Mouse (Mus musculus) splenic B cell, adult 2 months (primary cell): ENCODE data around the gene Brwd1.
"Not testable (repeated sequence)": the region's sequence is repeated elsewhere in the genome, so short reads cannot be mapped to it uniquely, and the experiment has no call there.

Experiments
- DNase-seq: peaks from one replicate; pipeline ENCODE4 v3.0.0-alpha.2; 2011; ENCODE audit warnings: low read depth, low spot score
- H3K27me3 ChIP-seq: 2 replicates; pipeline ENCODE4 v1.6.1; 2012; ENCODE audit warnings: mild to moderate bottlenecking, low read length, moderate library complexity, mixed read lengths; ENCODE audit not compliant: control insufficient read depth, poor library complexity, insufficient read depth, severe bottlenecking
- H3K36me3 ChIP-seq: 2 replicates; pipeline ENCODE4 v1.6.1; 2012; ENCODE audit warnings: mild to moderate bottlenecking, low read length, moderate library complexity, mixed read lengths; ENCODE audit not compliant: control insufficient read depth, poor library complexity, insufficient read depth, severe bottlenecking

Brwd1 gene

DNA sequence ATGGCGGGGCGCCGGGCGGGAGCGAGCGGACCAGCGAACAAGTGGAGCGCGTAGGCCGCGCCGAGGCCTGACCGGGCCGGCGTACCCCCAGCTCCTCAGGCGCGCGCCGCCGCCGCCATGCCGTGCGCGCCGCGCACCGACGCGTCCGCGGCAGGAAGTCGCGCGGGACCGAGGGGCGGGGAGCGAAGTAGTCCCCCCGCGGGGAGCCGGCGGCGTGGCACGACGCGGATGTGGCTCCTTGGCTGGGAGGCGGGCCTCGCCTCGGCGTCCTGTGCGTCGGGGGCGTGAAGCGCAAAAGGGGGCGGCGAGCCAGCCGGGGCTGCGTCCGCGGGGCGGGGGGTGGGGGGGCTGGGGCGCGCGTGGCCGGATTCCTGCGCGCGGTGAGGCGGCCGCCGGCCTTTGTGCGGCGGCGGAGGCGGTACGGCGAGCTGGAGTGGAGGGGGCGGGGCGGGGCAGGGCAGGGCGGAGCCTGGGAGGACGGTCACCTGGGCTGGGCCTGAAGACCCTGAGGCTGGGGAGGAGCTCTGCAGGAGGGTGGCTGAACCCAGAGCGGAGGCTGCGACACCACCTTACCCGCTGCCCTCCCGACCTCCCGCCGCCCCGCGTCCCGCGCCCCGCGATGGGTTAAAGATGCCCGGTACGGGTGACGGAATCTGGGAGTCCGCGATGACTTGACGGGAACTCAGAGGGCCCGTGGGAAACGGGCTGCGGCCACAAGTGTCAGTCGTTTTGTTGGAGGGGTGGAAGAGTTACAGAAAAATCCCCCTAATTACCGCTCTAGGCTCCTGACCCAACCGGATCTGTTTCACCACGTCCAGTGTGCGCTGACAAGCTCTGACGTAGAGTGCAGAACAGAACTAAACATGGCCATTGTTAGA is at the start of gene Brwd1:
Brwd1 (minus strand) TSS at position 226 of the 878 bp plus-strand sequence.
- H3K36me3 ChIP-seq: peaks cover 2% of the 10 kb centered on the region; the same call in 1 of the 2 replicates
- H3K27me3 ChIP-seq: no peaks in the 10 kb centered on the region
- peak; percentile 93 for DNase-seq

DNA sequence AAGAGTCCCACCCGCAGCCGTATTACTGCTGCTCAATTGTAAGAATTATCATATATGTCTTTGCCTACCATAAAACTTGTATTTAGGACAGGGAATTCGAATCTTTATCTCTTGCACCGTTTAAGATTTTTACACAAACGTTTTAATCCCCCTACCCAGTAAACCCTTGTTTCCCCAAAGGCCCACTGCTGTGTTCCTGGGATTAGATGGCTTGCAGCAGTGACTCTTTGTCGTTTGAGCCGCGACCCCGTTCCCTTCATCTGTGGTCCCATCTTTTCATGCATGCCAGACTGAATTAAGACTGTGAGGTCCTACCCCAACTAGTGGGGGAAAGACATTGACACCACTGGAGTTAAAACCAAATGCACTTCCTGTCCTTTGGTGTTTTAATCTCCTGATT is 46.1 kb upstream of the Brwd1 start:
- DNase-seq: no peak
- Histone ChIP-seq H3K36me3 (peaks cover 7% of the 10 kb centered on the region), H3K27me3 (no peaks in the 10 kb centered on the region; the same call in none of the 2 replicates)

GRCm38 (mm10) chr16:96127657-96128344 is 45.5 kb upstream of the Brwd1 start, which contains the start of gene Hmgn1:
Hmgn1 (minus strand) TSS chr16:96127729.
- peaks cover 7% of the 10 kb centered on the region for H3K36me3 ChIP-seq
- H3K27me3 ChIP-seq: no peaks in the 10 kb centered on the region; the same call in none of the 2 replicates
- DNase-seq: peak; percentile 96

GRCm38 (mm10) chr16:96127288-96127656 is 44.9 kb upstream of the Brwd1 start:
- Histone ChIP-seq H3K36me3 (peaks cover 7% of the 10 kb centered on the region), H3K27me3 (no peaks in the 10 kb centered on the region; the same call in none of the 2 replicates)
- DNase-seq: no peak

- DNase-seq: peak; percentile 22
- Histone ChIP-seq H3K27me3 (no peaks in the 10 kb centered on the region; the same call in none of the 2 replicates), H3K36me3 (peaks cover 7% of the 10 kb centered on the region)
Observed at GRCm38 (mm10) chr16:96126684-96127171, 44.4 kb upstream of the Brwd1 start.

DNA sequence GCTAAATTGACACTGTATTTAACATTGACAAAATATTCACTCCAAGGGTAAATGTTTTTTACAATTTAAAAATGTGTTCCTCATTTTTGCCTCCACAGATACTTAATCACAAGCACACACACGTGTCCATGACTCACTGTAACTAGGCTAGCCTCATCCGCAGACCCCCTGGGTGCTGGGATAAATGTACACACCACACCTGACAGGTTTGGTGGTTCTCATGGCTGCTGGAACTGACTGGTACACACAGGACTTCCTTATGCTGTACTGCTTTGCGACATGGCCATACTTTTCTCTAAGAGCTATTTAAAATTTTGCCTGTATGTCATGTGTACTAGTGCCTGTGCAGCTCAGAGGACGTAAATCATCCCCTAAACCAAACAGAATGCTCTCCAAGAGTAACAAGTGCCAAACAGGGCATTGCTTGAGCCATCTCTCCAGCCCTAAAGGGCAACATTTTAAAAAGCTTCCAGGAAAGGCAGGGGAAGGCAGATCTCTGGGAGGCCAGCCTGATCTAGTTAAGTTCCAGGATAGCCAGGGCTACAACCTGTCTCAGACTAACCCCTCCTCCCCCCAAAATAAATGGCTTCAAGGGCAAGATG is 37.8 kb upstream of the Brwd1 start:
- H3K27me3 ChIP-seq: no peaks in the 10 kb centered on the region
- DNase-seq: no peak

DNA sequence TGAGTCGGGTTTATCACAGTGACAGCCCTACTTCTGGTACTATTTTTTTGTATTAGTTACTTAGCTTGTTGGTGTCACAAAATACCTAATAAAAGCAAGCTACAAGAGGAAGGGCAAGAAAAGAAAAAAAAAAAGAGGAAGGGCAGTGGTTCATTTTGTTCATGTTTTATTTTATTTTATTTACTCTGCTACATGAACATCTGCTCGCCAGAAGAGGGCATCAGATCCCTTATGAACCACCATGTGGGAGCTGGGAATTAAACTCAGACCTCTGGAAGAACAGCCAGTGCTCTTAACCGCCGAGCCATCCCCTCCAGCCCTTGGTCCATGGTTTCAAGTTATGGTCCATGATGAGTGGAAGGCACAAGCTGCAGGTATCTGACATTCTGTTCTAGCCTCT is 32.4 kb upstream of the Brwd1 start:
- no peaks in the 10 kb centered on the region for H3K36me3 ChIP-seq
- DNase-seq: peak; percentile 64
- H3K27me3 ChIP-seq: no peaks in the 10 kb centered on the region

More for the DNA sequence above, 37.8 kb upstream of the Brwd1 start:
- H3K36me3 ChIP-seq: peaks cover 5% of the 10 kb centered on the region; the same call in 1 of the 2 replicates

GRCm38 (mm10) chr16:96112769-96113168 is 30.4 kb upstream of the Brwd1 start:
- no peaks in the 10 kb centered on the region for H3K27me3 ChIP-seq
- H3K36me3 ChIP-seq: no peaks in the 10 kb centered on the region
- peak; percentile 68 for DNase-seq

DNA sequence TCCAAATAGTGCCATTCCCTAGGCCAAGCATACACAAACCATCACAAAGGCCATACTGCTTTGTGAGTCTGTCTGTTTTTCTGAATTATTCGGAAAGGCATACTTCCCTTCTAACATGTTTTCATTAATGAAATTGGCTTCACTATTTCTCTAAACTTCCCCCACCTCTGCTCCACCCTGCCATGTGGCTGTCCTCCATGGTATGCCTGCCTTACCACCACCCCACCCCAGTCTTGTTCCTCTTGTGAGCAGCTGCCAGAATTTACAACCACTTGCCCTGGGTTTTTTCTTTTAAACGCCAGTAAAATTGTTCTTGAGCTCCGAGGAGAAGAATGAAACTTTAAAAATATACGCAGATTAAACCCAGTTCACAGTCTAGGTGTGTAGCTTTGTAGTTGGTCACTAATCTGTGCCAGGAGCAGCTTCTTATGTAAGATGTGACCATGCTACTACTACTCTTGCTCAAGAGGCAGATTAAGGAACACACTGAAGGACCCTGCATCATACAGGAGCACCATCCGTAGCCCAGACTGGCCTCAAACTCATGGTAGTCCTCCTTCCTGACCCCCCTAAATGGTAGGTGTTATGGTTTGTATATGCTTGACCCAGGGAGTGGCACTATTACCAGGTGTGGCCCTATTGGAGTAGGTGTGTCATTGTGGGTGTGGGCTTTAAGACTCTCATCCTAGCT is 28.5 kb upstream of the Brwd1 start:
- peak; percentile 55 for DNase-seq
- H3K27me3 ChIP-seq: no peaks in the 10 kb centered on the region
- H3K36me3 ChIP-seq: no peaks in the 10 kb centered on the region

GRCm38 (mm10) chr16:96109673-96110072 is 27.3 kb upstream of the Brwd1 start:
- Histone ChIP-seq H3K27me3 (no peaks in the 10 kb centered on the region), H3K36me3 (no peaks in the 10 kb centered on the region)
- peak; percentile 80 for DNase-seq

DNA sequence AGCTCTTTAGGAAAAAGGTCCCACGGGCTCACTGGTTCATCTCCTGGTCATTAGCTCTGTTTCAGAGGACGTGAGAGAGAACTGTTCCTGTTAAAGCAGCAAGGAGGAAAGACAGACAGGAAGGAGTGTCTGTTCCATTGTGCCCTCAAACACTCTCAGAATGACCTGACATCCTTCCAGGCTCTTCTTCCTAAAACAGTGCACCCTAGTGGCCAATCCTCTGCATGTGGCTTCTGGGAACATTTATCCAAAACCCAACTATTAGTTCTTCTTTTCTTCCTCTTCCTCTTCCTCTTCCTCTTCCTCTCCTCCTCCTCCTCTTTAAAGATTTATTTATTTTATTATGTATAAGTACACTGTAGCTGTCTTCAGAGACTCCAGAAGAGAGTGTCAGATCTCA is 20.7 kb upstream of the Brwd1 start:
- DNase-seq: peak; percentile 42
- no peaks in the 10 kb centered on the region for H3K27me3 ChIP-seq
- H3K36me3 ChIP-seq: no peaks in the 10 kb centered on the region

DNA sequence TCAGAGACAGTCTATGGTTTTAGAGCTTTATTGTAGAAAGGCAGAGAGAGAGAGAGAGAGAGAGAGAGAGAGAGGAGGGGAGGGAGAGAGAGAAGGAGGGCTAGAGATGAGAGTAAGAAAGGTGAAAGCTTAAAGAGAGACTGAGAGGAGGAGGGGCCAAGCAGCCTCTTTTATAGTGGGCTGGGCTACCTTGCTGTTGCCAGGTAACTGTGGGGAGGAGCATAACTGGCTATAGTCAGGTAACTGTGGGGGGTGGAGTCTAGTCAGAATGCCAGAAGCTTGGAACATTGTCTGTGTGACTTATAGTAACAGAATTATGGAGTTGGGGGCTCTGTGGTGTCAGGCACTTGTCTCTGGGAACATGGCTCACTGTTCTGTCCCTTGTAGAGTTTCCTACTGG is 15.5 kb upstream of the Brwd1 start:
- not testable (repeated sequence) for DNase-seq, H3K27me3 ChIP-seq, H3K36me3 ChIP-seq

DNA sequence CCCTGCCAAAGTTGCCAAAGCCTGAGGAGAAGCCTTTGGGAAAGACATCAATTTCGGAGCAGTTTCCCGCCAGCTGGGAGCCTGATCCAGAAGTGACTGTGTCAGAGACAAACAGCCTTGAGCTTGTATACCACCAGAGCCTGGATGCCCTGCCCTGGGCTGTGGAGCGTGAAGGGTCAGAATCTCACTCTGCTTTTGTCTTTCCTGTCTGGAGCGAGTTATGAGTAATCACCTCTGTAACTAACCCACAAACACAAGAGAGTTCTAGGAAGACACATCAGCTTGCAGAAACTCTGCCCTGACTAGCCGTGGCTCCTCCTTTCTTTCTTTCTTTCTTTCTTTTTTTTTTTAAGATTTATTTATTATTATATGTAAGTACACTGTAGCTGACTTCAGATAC is 13.6 kb upstream of the Brwd1 start:
- Histone ChIP-seq H3K36me3 (no peaks in the 10 kb centered on the region), H3K27me3 (no peaks in the 10 kb centered on the region)
- no peak for DNase-seq
